16 mouse cellular contexts compared by ENCODE assay signal in genomic region chr10:127658076-127658475, GRCm38 (mm10). TPM values are rescaled to one million over a fixed set of nuclear protein-coding genes. Genes with fewer than 3 reads are reported as not detected.
DNase-seq lines count a peak whose midpoint lies in the region; ATAC-seq and TF ChIP-seq lines count a peak whose summit lies in the region.
"Had no signal": no experiment of that assay in that cellular context is flagged by ENCODE, and none has a peak within 500 bp of the region (broad histone marks: within the 10 kb centered on the region; RNA-seq: fewer than 3 reads in every experiment).

No protein-coding gene starts in this region.

- 15% methylated on average over 6 of the region's 6 CpGs for WGBS in heart, embryonic 10.5 days
- 13% methylated on average over 6 of the region's 6 CpGs for WGBS in intestine, embryonic 16.5 days

- peak overlapping the region; percentile 40 for H3K4me2 ChIP-seq in intestine, embryonic 16.5 days (ENCODE audit: low read depth, low read length)
- H3K4me2 ChIP-seq: embryonic facial prominence, embryonic 15.5 days; liver, embryonic 15.5 days had no signal

- H3K9ac ChIP-seq in intestine, embryonic 16.5 days (ENCODE audit: low read depth, low read length): peak overlapping the region; percentile 59
- H3K9ac ChIP-seq: embryonic facial prominence, embryonic 15.5 days; liver, embryonic 15.5 days had no signal

- no peaks in the 10 kb centered on the region for H3K9me3 ChIP-seq in heart, embryonic 10.5 days
- H3K9me3 ChIP-seq in intestine, embryonic 16.5 days (ENCODE audit: control insufficient read depth, low read length): no peaks in the 10 kb centered on the region
- H3K9me3 ChIP-seq: embryonic facial prominence, embryonic 15.5 days; liver, embryonic 15.5 days had no signal

- H3K4me3 ChIP-seq in heart, embryonic 10.5 days: 0 out of 2 replicates have a peak overlapping the region, but pooled peaks have one; percentile 4
- H3K4me3 ChIP-seq in intestine, embryonic 16.5 days (ENCODE audit: low read length): peak overlapping the region; percentile 33
- H3K4me3 ChIP-seq in left cerebral cortex, adult 2 months: no peak overlapping the region
- H3K4me3 ChIP-seq: embryonic facial prominence, embryonic 15.5 days; liver, embryonic 15.5 days had no signal

- H3K4me1 ChIP-seq in heart, embryonic 10.5 days: peaks cover 37% of the 10 kb centered on the region
- H3K4me1 ChIP-seq in intestine, embryonic 16.5 days (ENCODE audit: control insufficient read depth, insufficient read depth, low read length): peaks cover 39% of the 10 kb centered on the region

- peak; percentile 68 for ATAC-seq in intestine, embryonic 16.5 days
- ATAC-seq: forebrain, embryonic 16.5 days had no signal

- peaks cover 10% of the 10 kb centered on the region for H3K27me3 ChIP-seq in heart, embryonic 10.5 days (ENCODE audit: insufficient read depth, poor library complexity, severe bottlenecking)
- no peaks in the 10 kb centered on the region for H3K27me3 ChIP-seq in intestine, embryonic 16.5 days (replicated peaks; ENCODE audit: control insufficient read depth, insufficient read depth, low read length)
- H3K27me3 ChIP-seq: embryonic facial prominence, embryonic 15.5 days had no signal

- intact Hi-C loops in left cerebral cortex, adult 2 months (cut with DNase I): no loop called here

- TF ChIP-seq CTCF in left cerebral cortex, adult 2 months (IDR thresholded peaks at IDR 0.05): no peak

- peaks cover 65% of the 10 kb centered on the region for H3K36me3 ChIP-seq in heart, embryonic 10.5 days
- peaks cover 24% of the 10 kb centered on the region for H3K36me3 ChIP-seq in intestine, embryonic 16.5 days (ENCODE audit: control insufficient read depth, insufficient read depth, low read length)

- DNase-seq in heart, embryonic 10.5 days (ENCODE audit: low spot score): no peak
- DNase-seq in heart, adult 18-20 months: no peak
- DNase-seq in 3T3-L1 (ENCODE audit: low read depth, low spot score): peak; percentile 20
- peak; percentile 92 for DNase-seq in ES-CJ7 (ENCODE audit: low read depth, low spot score)
- no peak for DNase-seq in spleen, postnatal 4 days (ENCODE audit: low spot score in 2 of 2)
- DNase-seq in urinary bladder, adult 18-20 months (ENCODE audit: low spot score in 2 of 2): no peak
- DNase-seq in left cerebral cortex, adult 2 months (ENCODE audit: extremely low spot score in 1 of 2, low spot score in 2 of 2): no peak
- DNase-seq: cerebellum, adult 9-11 months; gastrocnemius, postnatal 36 days; heart, postnatal 14 days; spleen, adult 18-20 months; thymus, adult 2 months had no signal

- 0 out of 2 replicates have a peak overlapping the region, but pooled peaks have one; percentile 23 for H3K27ac ChIP-seq in heart, embryonic 10.5 days
- H3K27ac ChIP-seq in intestine, embryonic 16.5 days (ENCODE audit: low read length): peak overlapping the region; percentile 66
- no peak overlapping the region for H3K27ac ChIP-seq in left cerebral cortex, adult 2 months
- H3K27ac ChIP-seq: embryonic facial prominence, embryonic 15.5 days; liver, embryonic 15.5 days had no signal

RNA-seq across cellular contexts. Expression of gene Nemp1, which starts 8.6 kb away (rescaled TPM):
- polyA plus RNA-seq in heart, embryonic 10.5 days (2016; fragmentation: Nextera tagmentation; extraction: Ambion mirVana): 7.7 and 8.8 TPM in 2 replicates
- total RNA-seq in heart, adult 18-20 months (2021): 1 to 10 TPM; 3.6 to 3.8 TPM
- 4.8 and 5.9 TPM in 2 replicates for polyA plus RNA-seq in intestine, embryonic 16.5 days (2015; fragmentation: Nextera tagmentation; extraction: Ambion mirVana)
- 1 to 10 TPM; 4.1 to 4.7 TPM for total RNA-seq in left cerebral cortex, adult 2 months (2021)

RNA-seq across cellular contexts. Expression of gene Nab2, which starts 10.3 kb away (rescaled TPM):
- 11.4 and 12.6 TPM in 2 replicates for polyA plus RNA-seq in heart, embryonic 10.5 days (2016; fragmentation: Nextera tagmentation; extraction: Ambion mirVana)
- 1 to 10 TPM; 4.8 to 5.3 TPM for total RNA-seq in heart, adult 18-20 months (2021)
- 7.5 and 8.4 TPM in 2 replicates for polyA plus RNA-seq in intestine, embryonic 16.5 days (2015; fragmentation: Nextera tagmentation; extraction: Ambion mirVana)
- 10 to 100 TPM; 44.9 to 67.4 TPM for total RNA-seq in left cerebral cortex, adult 2 months (2021)

RNA-seq across cellular contexts. Expression of gene Stat6, which starts 15.3 kb away (rescaled TPM):
- 22.5 and 28.1 TPM in 2 replicates for polyA plus RNA-seq in heart, embryonic 10.5 days (2016; fragmentation: Nextera tagmentation; extraction: Ambion mirVana)
- 10 to 100 TPM; 45.2 to 45.7 TPM for total RNA-seq in heart, adult 18-20 months (2021)
- polyA plus RNA-seq in intestine, embryonic 16.5 days (2015; fragmentation: Nextera tagmentation; extraction: Ambion mirVana): 46.8 and 49.3 TPM in 2 replicates
- 10 to 100 TPM; 11.4 to 12.9 TPM for total RNA-seq in left cerebral cortex, adult 2 months (2021)

RNA-seq across cellular contexts. Expression of gene Lrp1, which starts 37.1 kb away (rescaled TPM):
- polyA plus RNA-seq in heart, embryonic 10.5 days (2016; fragmentation: Nextera tagmentation; extraction: Ambion mirVana): 37.4 and 51.8 TPM in 2 replicates
- 10 to 100 TPM; 65.2 to 69.7 TPM for total RNA-seq in heart, adult 18-20 months (2021)
- 64.6 and 67.0 TPM in 2 replicates for polyA plus RNA-seq in intestine, embryonic 16.5 days (2015; fragmentation: Nextera tagmentation; extraction: Ambion mirVana)
- 100 to 1,000 TPM; 341 to 357 TPM for total RNA-seq in left cerebral cortex, adult 2 months (2021)

RNA-seq across cellular contexts. Expression of gene Myo1a, which starts 46.9 kb away (rescaled TPM):
- 0.42 and 0.45 TPM in 2 replicates for polyA plus RNA-seq in heart, embryonic 10.5 days (2016; fragmentation: Nextera tagmentation; extraction: Ambion mirVana)
- under 1 TPM in 1 of 2 experiments, not detected in 1; 0.08 TPM for total RNA-seq in heart, adult 18-20 months (2021)
- polyA plus RNA-seq in intestine, embryonic 16.5 days (2015; fragmentation: Nextera tagmentation; extraction: Ambion mirVana): 53.8 and 61.2 TPM in 2 replicates
- total RNA-seq in left cerebral cortex, adult 2 months (2021): 1 to 10 TPM; 1.2 to 1.4 TPM

Comparison
In these comparisons a context has a peak if more than half of its experiments do, and no peak if none do; other contexts are left out.
1. DNase-seq: peak in 3T3-L1 (single experiment) and ES-CJ7 (single experiment); none in heart, embryonic 10.5 days (single experiment), heart, adult 18-20 months (0 of 2), spleen, postnatal 4 days (0 of 2), urinary bladder, adult 18-20 months (0 of 2) and left cerebral cortex, adult 2 months (0 of 2).
2. RNA of gene Nab2, which starts 10.3 kb away (total RNA-seq): 44.9 to 67.4 TPM in left cerebral cortex, adult 2 months; 4.8 to 5.3 TPM in heart, adult 18-20 months; every median in the first group is over 4 times any median in the second.